ENCODE assay signal across 18 mouse cellular contexts in the genomic region with DNA sequence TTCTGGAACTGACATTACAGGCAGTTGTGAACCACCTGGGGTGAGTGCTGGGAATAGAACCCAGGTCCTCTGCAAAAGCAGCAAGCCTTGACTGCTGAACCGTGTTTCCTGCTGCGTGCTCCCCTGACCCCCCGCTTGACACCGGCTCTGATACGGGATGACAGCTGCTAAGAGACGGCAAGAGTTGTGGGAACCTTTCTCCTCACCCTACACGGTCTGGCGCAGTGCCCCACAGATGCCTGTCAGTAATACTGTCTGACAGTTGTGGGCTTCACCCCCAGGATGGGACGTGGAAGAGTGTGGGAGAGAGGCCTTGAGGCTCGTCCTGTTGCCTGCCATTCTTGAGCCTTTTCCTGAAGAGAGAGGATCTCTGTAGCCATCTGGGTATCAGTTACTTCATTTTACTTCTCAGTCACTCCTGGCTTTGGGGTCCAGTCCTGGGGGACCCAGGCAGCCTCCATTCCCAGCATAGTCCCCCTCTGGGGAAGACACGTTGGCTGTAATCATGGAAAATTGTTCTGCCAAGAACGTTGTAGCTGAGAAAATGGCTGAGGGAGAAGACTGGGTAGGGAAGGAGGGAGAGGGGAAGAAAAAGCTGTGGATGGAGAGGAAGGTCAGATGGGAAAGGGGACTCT. TPM values are rescaled to one million over a fixed set of nuclear protein-coding genes. Genes with fewer than 3 reads are reported as not detected.
DNase-seq lines count a peak whose midpoint lies in the region; ATAC-seq lines count a peak whose summit lies in the region.
"Had no signal": no experiment of that assay in that cellular context is flagged by ENCODE, and none has a peak within 500 bp of the region (broad histone marks: within the 10 kb centered on the region; RNA-seq: fewer than 3 reads in every experiment).

No protein-coding gene starts in this region.

- H3K36me3 ChIP-seq in embryonic facial prominence, embryonic 14.5 days (ENCODE audit: control insufficient read depth, insufficient read depth, low read length) = no peaks in the 10 kb centered on the region
- no peaks in the 10 kb centered on the region for H3K36me3 ChIP-seq in embryonic facial prominence, embryonic 10.5 days (replicated peaks)
- no peaks in the 10 kb centered on the region for H3K36me3 ChIP-seq in limb, embryonic 13.5 days
- no peaks in the 10 kb centered on the region for H3K36me3 ChIP-seq in limb, embryonic 10.5 days
- H3K36me3 ChIP-seq: G1E; hindbrain, embryonic 10.5 days; liver, embryonic 12.5 days had no signal

- ATAC-seq in embryonic facial prominence, embryonic 14.5 days (ENCODE audit: low read depth) = peak; percentile 38; the same call in 1 of the 2 replicates
- 0 out of 2 replicates have a peak, but pooled peaks have one; percentile 21 for ATAC-seq in limb, embryonic 13.5 days (ENCODE audit: low FRiP score, low read depth)
- ATAC-seq: forebrain, embryonic 14.5 days; liver, embryonic 12.5 days had no signal

- H3K27ac ChIP-seq in embryonic facial prominence, embryonic 14.5 days (replicated peaks; ENCODE audit: low read depth, low read length) = no peak overlapping the region
- no peak overlapping the region for H3K27ac ChIP-seq in embryonic facial prominence, embryonic 10.5 days (replicated peaks)
- no peak overlapping the region for H3K27ac ChIP-seq in limb, embryonic 13.5 days
- H3K27ac ChIP-seq in limb, embryonic 10.5 days = no peak overlapping the region
- H3K27ac ChIP-seq: hindbrain, embryonic 10.5 days; left cerebral cortex, adult 2 months; liver, embryonic 12.5 days had no signal

- H3K9me3 ChIP-seq in embryonic facial prominence, embryonic 14.5 days (ENCODE audit: control insufficient read depth, low read length) = no peaks in the 10 kb centered on the region
- H3K9me3 ChIP-seq in embryonic facial prominence, embryonic 10.5 days = no peaks in the 10 kb centered on the region
- no peaks in the 10 kb centered on the region for H3K9me3 ChIP-seq in limb, embryonic 13.5 days
- no peaks in the 10 kb centered on the region for H3K9me3 ChIP-seq in limb, embryonic 10.5 days (replicated peaks)
- H3K9me3 ChIP-seq: G1E; hindbrain, embryonic 10.5 days; liver, embryonic 12.5 days; megakaryocyte, embryonic 14.5 days had no signal

- no peak overlapping the region for H3K9ac ChIP-seq in embryonic facial prominence, embryonic 14.5 days (ENCODE audit: low read depth, low read length)
- no peak overlapping the region for H3K9ac ChIP-seq in limb, embryonic 13.5 days
- H3K9ac ChIP-seq: liver, embryonic 12.5 days had no signal

- intact Hi-C loops in gastrocnemius, postnatal 14 days (cut with DNase I; ENCODE audit: low total_unique reads) = no loop called here

- peaks cover 25% of the 10 kb centered on the region for H3K27me3 ChIP-seq in embryonic facial prominence, embryonic 14.5 days (replicated peaks; ENCODE audit: control insufficient read depth, insufficient read depth, low read length)
- peaks cover 49% of the 10 kb centered on the region for H3K27me3 ChIP-seq in embryonic facial prominence, embryonic 10.5 days (replicated peaks; ENCODE audit: low read depth, poor library complexity, severe bottlenecking)
- peaks cover 42% of the 10 kb centered on the region for H3K27me3 ChIP-seq in limb, embryonic 13.5 days
- H3K27me3 ChIP-seq in limb, embryonic 10.5 days (ENCODE audit: low read depth, poor library complexity, severe bottlenecking) = peaks cover 47% of the 10 kb centered on the region

- H3K4me3 ChIP-seq in embryonic facial prominence, embryonic 14.5 days (ENCODE audit: low read depth, low read length) = no peak overlapping the region
- H3K4me3 ChIP-seq in embryonic facial prominence, embryonic 10.5 days = no peak overlapping the region
- H3K4me3 ChIP-seq in limb, embryonic 13.5 days = no peak overlapping the region
- no peak overlapping the region for H3K4me3 ChIP-seq in limb, embryonic 10.5 days
- H3K4me3 ChIP-seq: hindbrain, embryonic 10.5 days; left cerebral cortex, adult 2 months; liver, embryonic 12.5 days; megakaryocyte, embryonic 14.5 days had no signal

- peak; percentile 55 for DNase-seq in embryonic facial prominence, embryonic 14.5 days (ENCODE audit: low spot score)
- no peak for DNase-seq in embryonic facial prominence, embryonic 10.5 days (ENCODE audit: low spot score)
- DNase-seq in limb, embryonic 10.5 days (ENCODE audit: low spot score) = no peak
- peak; percentile 79 for DNase-seq in gastrocnemius, postnatal 14 days
- DNase-seq in Muller cell, postnatal 12 days (ENCODE audit: inconsistent ontology term) = no peak
- DNase-seq in kidney, adult 9 months = no peak
- DNase-seq: adrenal gland, adult 8-10 months had no signal

- 65% methylated on average over 12 of the region's 12 CpGs for WGBS in embryonic facial prominence, embryonic 14.5 days
- WGBS in embryonic facial prominence, embryonic 10.5 days = 70% methylated on average over 12 of the region's 12 CpGs
- 69% methylated on average over 12 of the region's 12 CpGs for WGBS in limb, embryonic 13.5 days
- 75% methylated on average over 12 of the region's 12 CpGs for WGBS in limb, embryonic 10.5 days

- peaks cover 3% of the 10 kb centered on the region; the same call in 1 of the 2 replicates for H3K4me1 ChIP-seq in embryonic facial prominence, embryonic 14.5 days (ENCODE audit: control insufficient read depth, insufficient read depth, low read length)
- H3K4me1 ChIP-seq in embryonic facial prominence, embryonic 10.5 days = peaks cover 15% of the 10 kb centered on the region
- H3K4me1 ChIP-seq in limb, embryonic 13.5 days = peaks cover 16% of the 10 kb centered on the region
- peaks cover 15% of the 10 kb centered on the region for H3K4me1 ChIP-seq in limb, embryonic 10.5 days

- no peak overlapping the region for H3K4me2 ChIP-seq in embryonic facial prominence, embryonic 14.5 days (ENCODE audit: low read depth, low read length)
- no peak overlapping the region for H3K4me2 ChIP-seq in limb, embryonic 13.5 days (replicated peaks)
- H3K4me2 ChIP-seq: liver, embryonic 12.5 days had no signal

RNA-seq across cellular contexts. Expression of gene Itga7, which starts 4.3 kb away (rescaled TPM):
- 23.5 and 30.2 TPM in 2 replicates for polyA plus RNA-seq in embryonic facial prominence, embryonic 14.5 days (2014; fragmentation: Nextera tagmentation; extraction: Ambion mirVana)
- 1.8 and 2.7 TPM in 2 replicates for polyA plus RNA-seq in embryonic facial prominence, embryonic 10.5 days (2016; fragmentation: Nextera tagmentation; extraction: Ambion mirVana)
- 4.8 and 5.5 TPM in 2 replicates for polyA plus RNA-seq in limb, embryonic 13.5 days (2015; fragmentation: Nextera tagmentation; extraction: Ambion mirVana)
- 0.15 and 0.24 TPM in 2 replicates for polyA plus RNA-seq in limb, embryonic 10.5 days (2016; fragmentation: Nextera tagmentation; extraction: Ambion mirVana)
- total RNA-seq in gastrocnemius, postnatal 14 days (2021) = 10 to 100 TPM; 88.7 to 94.7 TPM
- total RNA-seq: granulocyte monocyte progenitor cell, adult 5-6 weeks had no signal

RNA-seq across cellular contexts. Expression of gene Bloc1s1, which starts 14.0 kb away (rescaled TPM):
- 242 and 248 TPM in 2 replicates for polyA plus RNA-seq in embryonic facial prominence, embryonic 14.5 days (2014; fragmentation: Nextera tagmentation; extraction: Ambion mirVana)
- 185 and 186 TPM in 2 replicates for polyA plus RNA-seq in embryonic facial prominence, embryonic 10.5 days (2016; fragmentation: Nextera tagmentation; extraction: Ambion mirVana)
- 225 and 240 TPM in 2 replicates for polyA plus RNA-seq in limb, embryonic 13.5 days (2015; fragmentation: Nextera tagmentation; extraction: Ambion mirVana)
- 168 and 182 TPM in 2 replicates for polyA plus RNA-seq in limb, embryonic 10.5 days (2016; fragmentation: Nextera tagmentation; extraction: Ambion mirVana)
- 100 to 1,000 TPM; 174 to 181 TPM for total RNA-seq in gastrocnemius, postnatal 14 days (2021)

RNA-seq across cellular contexts. Expression of gene Rdh5, which starts 15.2 kb away (rescaled TPM):
- 15.5 and 16.0 TPM in 2 replicates for polyA plus RNA-seq in embryonic facial prominence, embryonic 14.5 days (2014; fragmentation: Nextera tagmentation; extraction: Ambion mirVana)
- 11.2 and 11.9 TPM in 2 replicates for polyA plus RNA-seq in embryonic facial prominence, embryonic 10.5 days (2016; fragmentation: Nextera tagmentation; extraction: Ambion mirVana)
- polyA plus RNA-seq in limb, embryonic 13.5 days (2015; fragmentation: Nextera tagmentation; extraction: Ambion mirVana) = 12.2 and 12.9 TPM in 2 replicates
- 9.2 and 10.2 TPM in 2 replicates for polyA plus RNA-seq in limb, embryonic 10.5 days (2016; fragmentation: Nextera tagmentation; extraction: Ambion mirVana)
- 1 to 10 TPM; 5.6 to 7.7 TPM for total RNA-seq in gastrocnemius, postnatal 14 days (2021)

RNA-seq across cellular contexts. Expression of gene Mettl7b, which starts 22.9 kb away (rescaled TPM):
- not detected in 2 replicates for polyA plus RNA-seq in embryonic facial prominence, embryonic 14.5 days (2014; fragmentation: Nextera tagmentation; extraction: Ambion mirVana)
- polyA plus RNA-seq in embryonic facial prominence, embryonic 10.5 days (2016; fragmentation: Nextera tagmentation; extraction: Ambion mirVana) = not detected in 2 replicates
- polyA plus RNA-seq in limb, embryonic 13.5 days (2015; fragmentation: Nextera tagmentation; extraction: Ambion mirVana) = 0.19 TPM in 1 of 2 replicates, not detected in the other
- 0.11 TPM in 1 of 2 replicates, not detected in the other for polyA plus RNA-seq in limb, embryonic 10.5 days (2016; fragmentation: Nextera tagmentation; extraction: Ambion mirVana)
- under 1 TPM in 1 of 2 experiments, not detected in 1; 0.16 TPM for total RNA-seq in gastrocnemius, postnatal 14 days (2021)
- total RNA-seq: G1E; granulocyte monocyte progenitor cell, adult 5-6 weeks; layer of hippocampus, adult 18-20 months; left cerebral cortex, adult 2 months; monocyte, adult 5-6 weeks had no signal
- polyA plus RNA-seq: forebrain, embryonic 14.5 days; G1E; hindbrain, embryonic 10.5 days; liver, embryonic 12.5 days; neural tube, embryonic 14.5 days had no signal

RNA-seq across cellular contexts. Expression of gene Cd63, which starts 37.1 kb away (rescaled TPM):
- 916 and 959 TPM in 2 replicates for polyA plus RNA-seq in embryonic facial prominence, embryonic 14.5 days (2014; fragmentation: Nextera tagmentation; extraction: Ambion mirVana)
- polyA plus RNA-seq in embryonic facial prominence, embryonic 10.5 days (2016; fragmentation: Nextera tagmentation; extraction: Ambion mirVana) = 274 and 319 TPM in 2 replicates
- polyA plus RNA-seq in limb, embryonic 13.5 days (2015; fragmentation: Nextera tagmentation; extraction: Ambion mirVana) = 820 and 839 TPM in 2 replicates
- 430 and 439 TPM in 2 replicates for polyA plus RNA-seq in limb, embryonic 10.5 days (2016; fragmentation: Nextera tagmentation; extraction: Ambion mirVana)
- total RNA-seq in gastrocnemius, postnatal 14 days (2021) = 100 to 1,000 TPM; 121 to 151 TPM

Comparison
In these comparisons a context has a peak if more than half of its experiments do, and no peak if none do; other contexts are left out.
1. DNase-seq: peak in embryonic facial prominence, embryonic 14.5 days (single experiment) and gastrocnemius, postnatal 14 days (single experiment); none in embryonic facial prominence, embryonic 10.5 days (single experiment), limb, embryonic 10.5 days (single experiment), Muller cell, postnatal 12 days (single experiment) and kidney, adult 9 months (single experiment).